Mouse (Mus musculus) neural tube, embryonic 10.5 days (tissue): Measurements from ENCODE around the gene Flnc.

Experiments
- DNase-seq: peaks from one replicate; pipeline ENCODE4 v3.0.0-alpha.2; 2017; ENCODE audit warnings: low spot score; ENCODE audit errors: extremely low spot score

Gene Flnc

GRCm38 (mm10) chr6:29431473-29431872 lies 1.6 kb upstream of the Flnc start:
- no peak for DNase-seq

GRCm38 (mm10) chr6:29432156-29432555 lies 900 bp upstream of the Flnc start:
- DNase-seq, result no peak

- DNase-seq, result peak; percentile 27
Observed at GRCm38 (mm10) chr6:29432676-29433037, 399 bp upstream of the Flnc start.

- DNase-seq, result peak; percentile 68
Observed at GRCm38 (mm10) chr6:29433804-29434795, 1.0 kb downstream of the Flnc start.

GRCm38 (mm10) chr6:29434911-29435691 lies 2.0 kb downstream of the Flnc start:
- DNase-seq, result peak; percentile 66

GRCm38 (mm10) chr6:29435940-29436451 lies 2.9 kb downstream of the Flnc start:
- DNase-seq, result peak; percentile 53

DNA sequence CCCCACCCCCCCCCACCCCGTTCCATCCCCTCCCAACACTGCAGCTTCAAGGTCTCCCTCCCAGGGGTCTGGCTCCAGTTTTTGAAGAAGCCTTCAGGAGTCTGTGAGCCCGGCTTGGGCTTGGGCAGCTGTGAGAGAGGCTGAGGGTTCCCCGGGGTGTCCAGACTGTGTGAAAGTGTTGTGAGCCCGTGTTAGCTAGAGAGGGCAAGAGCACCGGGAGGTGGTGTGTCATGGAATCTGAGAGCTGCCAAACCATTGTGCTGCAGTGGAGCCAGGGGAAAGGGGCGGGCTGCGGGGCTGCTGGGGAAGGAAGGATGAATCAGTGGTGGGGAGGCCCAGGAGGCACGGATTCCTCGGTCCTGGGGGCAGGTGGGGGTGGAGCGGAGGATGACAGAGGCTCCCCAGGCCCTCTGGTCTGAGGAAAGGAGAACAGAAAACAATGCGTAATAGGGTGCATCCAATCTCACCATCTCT lies 3.4 kb downstream of the Flnc start:
- no peak for DNase-seq

GRCm38 (mm10) chr6:29439251-29439650 lies 6.2 kb downstream of the Flnc start:
- no peak for DNase-seq

DNA sequence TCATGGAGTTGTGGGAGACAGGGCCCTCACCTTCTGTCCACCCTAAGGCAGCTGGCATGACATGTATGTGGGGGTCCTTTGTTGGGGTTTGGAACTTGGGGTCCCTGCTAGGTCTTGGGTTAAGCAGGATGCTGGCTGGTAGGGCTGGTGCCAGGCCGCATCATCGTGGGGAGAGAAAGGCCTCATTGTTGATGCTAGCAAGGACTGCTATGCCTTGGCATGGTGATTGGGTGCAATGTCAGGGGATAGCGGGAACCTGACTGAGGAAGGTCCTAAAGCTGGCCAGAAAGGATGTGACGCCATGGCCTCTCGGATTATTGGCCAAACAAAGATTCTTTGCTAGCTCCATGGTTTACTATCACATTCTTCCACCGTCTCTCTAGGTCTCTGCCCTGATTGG lies 6.7 kb downstream of the Flnc start:
- no peak for DNase-seq

DNA sequence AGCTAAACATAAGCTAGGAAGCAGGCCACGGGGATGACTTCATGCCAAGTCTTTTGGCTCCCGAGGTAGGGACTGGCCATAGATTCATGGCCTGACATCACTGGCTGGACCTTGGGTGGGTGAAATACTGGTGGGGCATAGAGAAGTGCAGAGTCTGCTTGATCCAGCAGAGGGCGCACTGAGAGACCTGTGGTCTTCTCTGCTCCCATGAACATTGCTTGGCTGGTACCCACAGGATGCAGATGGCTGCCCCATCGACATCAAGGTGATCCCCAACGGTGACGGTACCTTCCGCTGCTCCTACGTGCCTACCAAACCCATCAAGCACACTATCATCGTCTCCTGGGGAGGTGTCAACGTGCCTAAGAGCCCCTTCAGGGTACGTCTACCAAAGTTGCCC lies 11.7 kb downstream of the Flnc start:
- DNase-seq, result peak; percentile 49

- no peak for DNase-seq
Observed at GRCm38 (mm10) chr6:29445354-29445753, 12.3 kb downstream of the Flnc start.

- no peak for DNase-seq
Observed at GRCm38 (mm10) chr6:29449858-29450257, 16.8 kb downstream of the Flnc start.

DNA sequence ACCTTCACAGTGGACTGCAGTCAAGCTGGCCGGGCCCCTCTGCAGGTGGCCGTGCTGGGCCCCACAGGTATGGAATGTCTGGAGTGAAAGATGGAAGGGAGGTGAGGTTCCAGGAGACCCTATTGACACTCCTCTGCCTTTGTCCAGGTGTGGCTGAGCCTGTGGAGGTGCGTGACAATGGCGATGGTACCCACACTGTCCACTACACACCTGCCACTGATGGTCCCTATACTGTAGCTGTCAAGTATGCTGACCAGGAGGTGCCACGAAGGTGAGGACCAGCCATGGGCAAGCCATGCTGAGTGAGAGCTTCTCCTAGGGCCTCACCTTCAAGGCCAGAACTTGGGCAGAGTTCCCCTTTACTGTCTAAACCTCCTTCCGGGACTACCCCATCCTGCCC lies 17.6 kb downstream of the Flnc start:
- DNase-seq, result no peak

DNA sequence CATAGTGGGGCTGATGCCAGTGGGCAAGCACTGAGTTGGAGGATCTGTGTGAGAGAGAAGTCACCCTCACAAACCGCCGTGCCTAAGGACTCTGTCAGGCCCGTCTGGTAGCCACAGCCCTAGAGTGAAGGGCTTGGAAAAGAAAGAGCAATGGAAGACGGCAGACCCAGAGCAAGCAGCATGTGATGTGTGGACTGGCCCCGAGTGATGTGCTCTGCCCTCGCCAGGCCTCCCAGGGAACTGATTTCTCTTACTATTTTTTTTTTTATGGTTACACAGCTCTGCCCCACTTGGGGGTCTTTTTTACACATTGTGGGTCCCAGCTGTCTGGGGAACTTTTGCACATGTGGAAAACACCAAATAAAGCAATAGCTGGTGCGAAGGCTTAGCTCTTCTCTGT lies 28.4 kb downstream of the Flnc start:
- no peak for DNase-seq

DNA sequence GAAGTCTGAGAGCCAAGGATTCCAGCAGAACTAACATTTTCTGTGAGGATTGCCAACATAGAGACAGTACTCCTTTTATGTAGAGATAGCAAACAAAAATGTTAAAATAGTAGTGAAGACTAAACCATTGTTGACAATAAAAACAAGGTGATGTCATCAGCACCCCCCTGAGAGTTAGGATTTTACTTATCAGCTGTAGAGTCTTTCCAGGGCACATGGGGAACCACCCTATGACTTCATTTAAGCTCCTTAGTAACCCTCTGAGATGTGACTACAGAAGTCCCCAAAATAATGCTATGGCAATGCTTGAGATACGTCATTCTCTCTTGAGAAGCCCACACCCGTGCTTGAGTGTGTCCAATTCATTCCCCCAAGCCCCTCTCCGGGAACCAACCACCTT lies 30.3 kb downstream of the Flnc start:
- DNase-seq, result no peak

DNA sequence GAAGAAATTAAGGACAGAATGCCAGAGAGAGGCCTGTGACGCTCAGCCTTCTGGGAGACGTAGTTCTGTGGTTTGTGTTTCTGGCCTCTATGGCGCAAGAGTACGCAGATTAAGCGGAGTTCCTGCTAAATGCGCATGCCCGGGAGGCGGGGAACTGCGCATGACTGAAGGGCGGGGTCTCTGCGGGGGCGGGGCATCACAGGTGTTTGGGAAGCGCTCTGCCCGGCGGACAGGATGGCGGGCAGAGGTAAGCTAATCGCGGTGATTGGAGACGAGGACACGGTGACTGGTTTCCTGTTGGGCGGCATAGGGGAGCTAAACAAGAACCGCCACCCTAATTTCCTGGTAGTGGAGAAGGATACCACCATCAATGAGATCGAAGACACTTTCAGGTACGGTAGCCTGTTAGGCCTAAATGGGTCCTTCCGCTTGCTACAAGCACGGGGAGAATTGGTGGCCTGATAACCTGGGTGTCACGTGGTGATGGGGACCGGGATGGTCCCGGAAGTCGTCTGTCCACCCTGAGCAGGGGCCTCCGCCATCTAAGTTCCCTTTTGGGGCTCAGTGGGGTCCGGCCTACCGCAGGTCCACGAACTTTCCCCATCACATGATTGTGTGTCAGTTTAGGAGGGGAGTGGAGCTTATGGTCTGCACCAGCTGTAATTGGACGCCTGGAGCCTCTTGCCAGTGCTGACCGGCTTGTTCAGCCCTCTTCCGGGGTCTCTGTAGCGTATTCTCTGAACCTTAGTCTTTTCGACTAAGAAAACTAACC lies 34.7 kb downstream of the Flnc start, which contains the start of gene Atp6v1f:
Atp6v1f (plus strand) TSS at position 136 of the 772 bp plus-strand sequence.
- peak; percentile 94 for DNase-seq

DNA sequence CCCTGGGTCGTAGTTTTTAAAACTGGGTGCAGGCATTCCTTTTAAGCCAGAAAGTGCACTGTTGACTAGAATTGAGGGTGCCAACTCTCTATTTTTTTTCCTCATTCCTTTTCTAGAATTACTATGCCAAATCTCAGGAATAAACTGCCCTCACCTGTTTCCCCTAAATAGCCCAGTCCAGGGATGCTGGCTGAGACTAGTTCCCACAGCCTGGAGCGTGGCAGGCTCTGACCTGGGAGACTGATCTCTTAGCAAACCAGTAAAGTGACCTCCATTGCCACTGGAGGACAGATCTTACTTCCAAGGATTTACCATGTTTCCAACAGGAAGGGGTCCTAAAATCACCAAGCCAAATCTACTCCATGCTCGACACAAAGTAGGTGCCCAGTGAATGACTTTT lies 35.8 kb downstream of the Flnc start:
- no peak for DNase-seq

DNA sequence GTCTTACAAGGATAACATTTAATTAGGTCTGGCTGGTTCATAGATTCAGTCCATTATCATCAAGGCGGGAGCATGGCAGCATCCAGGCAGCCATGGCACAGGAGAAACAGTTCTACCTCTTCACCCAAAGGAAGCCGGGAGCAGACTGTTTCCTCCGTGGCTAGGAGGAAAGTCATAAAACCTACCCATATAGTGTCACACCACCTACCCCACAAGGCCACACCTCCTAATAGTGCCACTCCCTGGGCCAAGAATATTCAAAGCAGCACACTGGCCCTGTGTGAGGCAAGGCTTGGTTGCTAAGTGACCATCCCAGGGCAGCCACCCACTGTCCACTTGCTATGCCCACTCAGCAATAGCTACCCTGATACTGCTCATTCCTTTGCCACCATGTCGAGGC lies 38.1 kb downstream of the Flnc start, which contains the start of gene Atp6v1fnb:
Atp6v1fnb (plus strand) TSS at position 301 of the 400 bp plus-strand sequence.
- no peak for DNase-seq

DNA sequence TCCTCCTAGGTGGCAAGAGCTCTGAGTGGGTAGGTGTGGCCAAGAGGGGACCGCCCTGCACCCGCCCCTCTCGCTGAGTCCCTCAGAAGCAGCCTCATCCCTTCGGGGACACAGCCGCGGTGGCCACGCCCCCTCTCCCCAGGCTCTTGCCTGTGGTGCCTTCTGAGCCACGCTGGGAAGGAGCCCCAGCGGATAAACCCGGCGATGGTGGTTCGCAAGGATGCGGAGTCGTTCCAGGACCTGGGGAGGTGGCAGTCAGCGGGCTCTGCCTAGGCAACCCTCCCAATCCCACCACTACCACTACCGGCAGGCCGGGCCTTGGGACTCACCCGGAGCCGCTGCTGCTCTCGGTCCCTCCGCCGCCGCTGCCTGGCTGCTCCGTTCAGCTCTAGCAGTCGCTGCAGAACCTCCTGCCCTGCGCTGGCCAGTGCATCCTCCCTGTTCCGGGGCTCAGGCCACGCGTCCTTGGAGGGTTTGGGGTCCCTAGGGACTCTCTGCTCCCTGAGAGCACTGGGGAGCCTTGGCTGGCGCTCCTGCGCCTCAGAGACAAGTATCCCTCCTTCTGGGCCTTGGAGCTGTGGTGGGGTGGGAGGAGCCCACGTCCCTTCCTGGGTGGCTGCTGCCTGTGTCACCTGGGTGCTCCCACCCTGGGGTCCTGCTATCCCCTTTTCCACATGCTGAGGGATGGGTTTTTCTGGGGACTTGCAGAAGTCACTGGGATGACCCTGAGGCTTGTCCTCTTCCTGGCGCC lies 41.1 kb downstream of the Flnc start:
- peak; percentile 75 for DNase-seq

DNA sequence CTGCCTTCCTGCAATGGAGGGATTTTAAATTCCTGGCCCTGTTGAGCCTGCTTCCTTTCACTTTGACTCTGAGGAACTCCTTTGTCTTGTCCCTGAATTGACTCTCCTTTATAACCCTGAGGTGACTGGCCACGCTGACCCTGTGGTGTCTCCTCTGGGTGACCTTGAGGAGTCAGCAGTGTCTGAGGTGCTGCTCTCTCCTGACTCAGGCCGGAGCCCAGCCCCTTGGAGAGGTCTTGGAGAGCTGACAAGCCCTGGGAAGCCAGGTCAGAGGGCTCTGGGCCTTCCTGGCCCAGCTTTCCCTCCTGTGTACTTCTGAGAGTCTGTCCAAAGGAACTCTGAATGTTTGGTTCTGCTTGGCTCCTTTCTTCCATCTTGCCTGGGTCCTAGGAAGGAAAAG lies 41.7 kb downstream of the Flnc start:
- no peak for DNase-seq
